Mouse (Mus musculus) forebrain, embryonic 16.5 days (tissue): ENCODE data around the gene Cacna1c. TPM values are rescaled to one million over a fixed set of nuclear protein-coding genes. Genes with fewer than 3 reads are reported as not detected.

ENCODE experiments used
- ATAC-seq: fragments of 200-750 bp; cut with Nextera tagmentation; 2 replicates; pipeline ENCODE4 v1.8.0; 2017; ENCODE audit warnings: mild to moderate bottlenecking, moderate library complexity
- H3K27ac ChIP-seq: fragments of 300-500 bp; sonication (generic); 2 replicates; pipeline ENCODE4 v1.5.1; 2014; ENCODE audit warnings: low read length, control low read depth
- H3K27me3 ChIP-seq: fragments of 300-500 bp; sonication (generic); replicated peaks from 2 replicates; pipeline ENCODE4 v1.6.1; 2014; ENCODE audit warnings: low read length; ENCODE audit not compliant: control insufficient read depth, insufficient read depth
- H3K36me3 ChIP-seq: fragments of 300-500 bp; sonication (generic); 2 replicates; pipeline ENCODE4 v1.6.1; 2014; ENCODE audit not compliant: control insufficient read depth, insufficient read depth
- H3K4me1 ChIP-seq: fragments of 300-500 bp; sonication (generic); replicated peaks from 2 replicates; pipeline ENCODE4 v1.6.1; 2014; ENCODE audit warnings: low read length; ENCODE audit not compliant: control insufficient read depth, insufficient read depth
- H3K4me2 ChIP-seq: fragments of 300-500 bp; sonication (generic); 2 replicates; pipeline ENCODE4 v1.6.1; 2014; ENCODE audit warnings: mild to moderate bottlenecking, low read length, control low read depth
- H3K4me3 ChIP-seq: fragments of 300-500 bp; sonication (generic); replicated peaks from 2 replicates; pipeline ENCODE4 v1.5.1; 2014; ENCODE audit warnings: mild to moderate bottlenecking, low read length, control low read depth
- H3K9ac ChIP-seq: fragments of 300-500 bp; sonication (generic); replicated peaks from 2 replicates; pipeline ENCODE4 v1.6.1; 2014; ENCODE audit warnings: low read depth, low read length, control low read depth
- H3K9me3 ChIP-seq: fragments of 300-500 bp; sonication (generic); 2 replicates; pipeline ENCODE4 v1.6.1; 2016; ENCODE audit warnings: low read length; ENCODE audit not compliant: control insufficient read depth
- WGBS: fragments of 180-500 bp; shearing (Covaris S2); extraction: QIAGEN DNeasy Blood & Tissue Kit; methylation state at CpG from one replicate; pipeline ENCODE4 v1.1.7; 2014; 5-methylcytosine and 5-hydroxymethylcytosine counted together
- polyA plus RNA-seq: library from polyadenylated mRNA; unstranded; fragments of >200 nt; fragmentation: Nextera tagmentation; extraction: Ambion mirVana; gene quantifications from 2 replicates; pipeline ENCODE4 v1.2.1, GENCODE M21; 2015

Cacna1c gene
- polyA plus RNA-seq, 1 experiment from 2014 or later: 9.8 TPM

DNA sequence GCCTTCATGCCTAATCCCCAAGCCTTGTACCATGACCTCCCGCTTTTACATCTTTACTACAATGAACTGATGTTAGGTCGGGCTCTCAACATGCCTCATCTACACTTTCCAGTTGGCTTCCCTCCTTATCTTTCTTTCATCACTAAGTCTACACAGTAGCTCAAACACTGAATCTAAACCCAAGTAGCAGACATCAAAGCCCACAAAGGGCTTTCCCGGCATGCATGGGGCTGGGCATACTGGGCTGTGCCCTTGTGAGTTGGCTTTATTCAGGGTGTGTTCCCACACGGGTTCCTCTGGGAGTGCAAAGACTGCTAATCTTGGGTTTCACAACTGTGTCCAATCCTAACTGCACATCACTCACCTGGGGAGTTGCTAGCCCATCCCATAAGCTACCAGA lies 542.9 kb downstream of the Cacna1c start:
- WGBS: 94% methylated on average over 4 of the region's 4 CpGs
- no peaks in the 10 kb centered on the region for H3K27me3 ChIP-seq
- peaks cover 13% of the 10 kb centered on the region for H3K36me3 ChIP-seq
- no peaks in the 10 kb centered on the region for H3K4me1 ChIP-seq
- no peak overlapping the region for H3K4me3 ChIP-seq
- no peak overlapping the region for H3K4me2 ChIP-seq
- H3K27ac ChIP-seq: no peak overlapping the region
- H3K9ac ChIP-seq: no peak overlapping the region
- H3K9me3 ChIP-seq: no peaks in the 10 kb centered on the region
- no peak for ATAC-seq

DNA sequence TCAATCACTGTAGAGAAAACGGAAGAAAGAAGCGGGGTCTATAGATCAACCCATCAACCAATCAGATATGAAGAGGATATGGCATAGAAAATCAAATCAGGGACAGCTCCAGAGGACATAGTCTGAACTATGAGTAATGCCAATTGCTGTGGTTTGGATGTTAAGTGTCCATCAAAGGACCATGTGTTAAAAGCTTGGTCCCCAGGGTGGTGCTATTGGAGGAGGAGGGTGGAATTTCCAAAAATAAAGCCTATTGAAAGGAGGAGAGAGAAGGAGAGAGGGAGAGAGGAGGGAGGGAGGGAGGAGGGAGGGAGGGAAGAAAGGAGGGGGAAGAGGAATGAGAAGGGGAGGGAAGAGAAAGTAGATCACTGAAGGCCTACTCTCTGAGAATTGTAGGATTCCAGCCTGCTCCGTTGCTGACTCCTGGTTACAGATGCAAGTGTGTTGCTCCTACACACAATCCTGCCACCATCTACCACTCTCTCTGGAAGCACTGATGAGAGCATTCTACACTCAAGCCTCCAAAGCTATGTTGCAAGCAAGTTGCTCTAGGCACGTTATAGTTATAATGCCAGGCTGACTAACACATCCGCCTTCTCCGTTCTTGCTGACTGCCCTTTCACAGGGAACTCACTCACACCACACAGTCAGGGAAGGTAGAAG lies 547.0 kb downstream of the Cacna1c start:
- Histone ChIP-seq H3K4me3 (no peak overlapping the region), H3K27me3 (no peaks in the 10 kb centered on the region), H3K4me2 (no peak overlapping the region), H3K36me3 (peaks cover 13% of the 10 kb centered on the region), H3K9me3 (no peaks in the 10 kb centered on the region), H3K27ac (no peak overlapping the region), H3K9ac (no peak overlapping the region), H3K4me1 (no peaks in the 10 kb centered on the region)
- 90% methylated on average over 6 of the region's 6 CpGs for WGBS
- no peak for ATAC-seq

DNA sequence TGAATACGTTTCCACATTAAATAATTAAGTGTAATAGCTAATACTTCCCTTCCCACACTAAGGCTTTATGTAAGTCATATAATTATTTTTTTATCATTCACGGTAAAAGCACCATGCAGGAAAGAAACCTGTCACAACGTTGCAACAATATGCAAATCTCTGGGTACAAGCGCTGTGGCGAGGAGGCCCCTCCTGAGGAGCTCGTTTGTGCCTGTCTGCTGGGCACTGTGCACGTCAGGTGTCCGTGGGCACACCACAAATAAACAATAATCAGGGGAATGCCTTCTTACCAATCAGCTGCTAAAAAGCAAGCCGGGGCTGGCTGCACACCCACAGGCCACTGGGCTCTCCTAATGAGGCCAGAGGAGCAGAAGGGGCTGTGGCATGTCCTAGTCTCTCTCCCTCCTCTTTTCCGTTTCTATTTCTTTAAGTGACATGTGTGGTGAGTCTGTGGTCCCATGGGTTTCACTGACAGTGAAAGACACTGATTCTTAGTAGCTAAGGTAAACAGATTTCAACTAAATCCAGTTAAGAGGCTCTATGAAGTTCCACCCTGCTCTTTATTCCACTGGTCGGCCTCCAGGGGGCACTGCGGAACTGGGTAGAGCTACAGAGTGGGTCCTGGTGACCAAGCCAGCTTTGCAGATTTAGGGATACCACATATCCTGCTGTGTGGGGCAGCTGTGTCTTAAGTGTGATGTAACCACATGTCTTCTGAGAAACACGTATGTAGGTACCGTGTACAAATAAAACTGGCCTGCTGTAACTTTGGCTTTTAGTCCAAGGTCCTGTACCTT lies 549.8 kb downstream of the Cacna1c start:
- peaks cover 3% of the 10 kb centered on the region; the same call in 1 of the 2 replicates for H3K36me3 ChIP-seq

DNA sequence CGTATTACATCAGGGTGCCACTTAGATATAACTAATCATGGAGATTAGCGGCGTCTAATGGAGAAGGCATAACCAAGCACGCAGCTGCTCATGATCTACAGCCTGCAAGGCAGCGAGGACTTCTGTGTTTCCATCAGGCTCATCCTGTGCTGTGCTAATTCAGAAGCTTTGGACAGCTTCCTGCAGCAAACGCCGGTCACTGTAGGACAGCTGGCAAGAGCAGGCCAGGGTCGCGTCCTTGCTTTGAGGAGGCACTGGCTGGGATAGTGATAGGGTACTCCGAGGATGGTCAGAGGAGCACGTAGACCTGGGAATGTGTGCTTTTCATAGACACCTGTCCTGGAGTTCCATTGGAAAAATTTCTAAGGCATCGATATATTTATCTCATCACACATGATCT lies 551.4 kb downstream of the Cacna1c start:
- no peak for ATAC-seq
- Histone ChIP-seq H3K4me2 (no peak overlapping the region), H3K27me3 (no peaks in the 10 kb centered on the region)

More for the DNA sequence above, 549.8 kb downstream of the Cacna1c start:
- Histone ChIP-seq H3K27me3 (no peaks in the 10 kb centered on the region), H3K9me3 (no peaks in the 10 kb centered on the region), H3K4me2 (no peak overlapping the region), H3K4me3 (no peak overlapping the region), H3K27ac (no peak overlapping the region), H3K9ac (no peak overlapping the region), H3K4me1 (no peaks in the 10 kb centered on the region)
- ATAC-seq: peak; percentile 86
- 36% methylated on average over 14 of the region's 14 CpGs for WGBS

DNA sequence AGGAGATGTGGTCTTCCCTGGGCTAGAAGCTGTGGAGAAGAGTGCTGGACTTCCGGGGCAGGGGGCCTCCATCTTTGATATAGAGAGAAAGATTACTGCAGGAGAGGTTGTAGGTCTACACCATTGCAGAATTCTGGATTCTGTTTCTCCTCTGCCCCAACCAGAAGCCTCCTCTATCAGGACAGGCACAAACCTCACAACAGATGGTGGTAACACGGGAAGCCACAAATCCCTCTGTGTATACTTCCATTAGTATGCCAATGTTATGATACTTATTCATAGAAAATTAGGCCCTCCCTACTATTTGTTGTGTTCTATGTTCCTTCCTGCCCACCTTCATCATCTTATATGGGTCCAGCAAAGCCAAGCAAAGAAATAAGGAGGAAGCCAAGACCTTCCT lies 552.7 kb downstream of the Cacna1c start:
- ATAC-seq: no peak
- Histone ChIP-seq H3K4me2 (no peak overlapping the region), H3K27me3 (no peaks in the 10 kb centered on the region), H3K4me1 (no peaks in the 10 kb centered on the region), H3K36me3 (no peaks in the 10 kb centered on the region), H3K27ac (no peak overlapping the region), H3K9me3 (no peaks in the 10 kb centered on the region), H3K9ac (no peak overlapping the region), H3K4me3 (no peak overlapping the region)
- 90% methylated on average over 2 of the region's 2 CpGs for WGBS

More for the DNA sequence above, 551.4 kb downstream of the Cacna1c start:
- Histone ChIP-seq H3K4me1 (no peaks in the 10 kb centered on the region), H3K36me3 (no peaks in the 10 kb centered on the region), H3K4me3 (no peak overlapping the region), H3K9me3 (no peaks in the 10 kb centered on the region), H3K27ac (no peak overlapping the region), H3K9ac (no peak overlapping the region)
- 91% methylated on average over 12 of the region's 12 CpGs for WGBS

DNA sequence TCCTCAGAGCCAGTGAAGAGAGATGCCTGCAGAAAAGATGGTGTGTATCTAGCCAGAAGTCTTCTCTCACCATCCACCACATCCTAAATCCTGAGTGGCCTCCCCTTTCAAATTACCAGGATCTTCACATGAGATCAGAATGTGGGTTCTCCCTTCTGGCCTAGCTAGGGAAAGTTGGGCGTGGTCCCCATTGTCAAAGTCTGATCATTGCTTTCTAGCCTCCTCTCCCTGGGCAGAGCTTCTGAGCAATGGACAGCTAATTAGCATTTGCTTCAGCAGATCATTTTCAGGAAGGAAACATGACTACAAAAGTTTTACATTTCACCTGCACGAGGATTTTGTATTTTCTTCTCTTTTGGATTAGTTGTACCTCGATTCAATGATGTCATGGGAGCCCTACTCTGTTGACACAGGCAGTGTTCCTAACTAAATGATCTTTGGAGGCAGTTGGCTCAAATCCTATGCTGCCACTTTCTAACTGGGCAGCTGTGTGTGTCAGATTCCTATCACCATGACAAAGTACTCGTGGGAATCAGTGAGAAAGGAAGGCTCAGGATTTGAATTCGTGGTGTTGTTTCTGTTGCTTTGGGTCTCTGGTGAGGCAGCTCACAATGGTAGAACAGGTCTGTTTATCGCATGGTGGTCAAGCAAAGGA lies 554.4 kb downstream of the Cacna1c start:
- Histone ChIP-seq H3K27ac (no peak overlapping the region), H3K4me3 (no peak overlapping the region), H3K4me1 (no peaks in the 10 kb centered on the region), H3K9me3 (peaks cover 5% of the 10 kb centered on the region), H3K4me2 (no peak overlapping the region), H3K27me3 (no peaks in the 10 kb centered on the region), H3K9ac (no peak overlapping the region), H3K36me3 (peaks cover 9% of the 10 kb centered on the region)
- no peak for ATAC-seq
- 78% methylated on average over 6 of the region's 6 CpGs for WGBS

DNA sequence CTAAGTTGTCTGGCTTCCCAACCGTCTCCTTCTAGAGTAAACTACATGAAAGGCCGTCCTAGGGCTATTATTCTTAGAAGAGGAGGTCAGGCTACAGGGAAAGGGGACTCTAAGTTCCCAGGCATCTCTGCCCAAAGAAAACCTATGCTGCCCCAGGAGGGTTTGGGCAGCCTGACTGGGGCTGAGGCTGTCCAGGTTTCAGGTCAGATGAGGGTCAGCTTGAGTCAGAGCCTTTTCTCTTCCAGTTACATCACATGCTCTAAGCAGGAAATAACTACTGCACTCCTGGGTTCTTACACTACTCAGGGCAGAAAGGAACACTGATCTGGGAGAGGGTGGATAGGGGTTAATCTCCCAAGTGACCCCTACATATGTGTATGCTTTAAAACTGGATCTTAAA lies 556.4 kb downstream of the Cacna1c start:
- H3K36me3 ChIP-seq: peaks cover 12% of the 10 kb centered on the region
- H3K27me3 ChIP-seq: no peaks in the 10 kb centered on the region
- H3K9ac ChIP-seq: no peak overlapping the region
- no peaks in the 10 kb centered on the region for H3K4me1 ChIP-seq
- H3K4me3 ChIP-seq: no peak overlapping the region
- no peak for ATAC-seq
- 57% methylated on average over 2 of the region's 2 CpGs for WGBS
- no peak overlapping the region for H3K27ac ChIP-seq
- peaks cover 8% of the 10 kb centered on the region for H3K9me3 ChIP-seq
- no peak overlapping the region for H3K4me2 ChIP-seq

DNA sequence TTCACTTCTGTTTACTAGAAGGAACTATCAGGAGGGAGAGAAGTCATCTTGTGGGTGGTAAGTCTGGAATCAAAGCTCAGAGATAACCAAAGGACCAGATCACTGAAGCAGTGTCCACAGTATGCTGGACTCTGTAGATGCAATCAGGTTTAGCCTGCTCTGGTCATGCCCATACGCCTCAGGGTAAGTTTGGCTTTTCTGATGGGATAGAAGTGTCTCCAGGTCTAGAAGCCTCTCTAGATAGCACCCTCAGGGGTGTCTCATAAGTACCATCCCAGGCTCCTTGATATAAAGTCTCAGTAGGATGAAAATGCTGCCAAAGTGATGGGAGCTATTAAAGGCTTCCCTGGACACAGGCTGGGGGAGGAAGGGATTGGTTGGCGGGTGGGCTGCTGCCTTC lies 557.3 kb downstream of the Cacna1c start:
- no peak overlapping the region for H3K9ac ChIP-seq
- no peak overlapping the region for H3K4me3 ChIP-seq
- H3K4me1 ChIP-seq: no peaks in the 10 kb centered on the region
- H3K27ac ChIP-seq: no peak overlapping the region
- ATAC-seq: no peak
- H3K36me3 ChIP-seq: peaks cover 12% of the 10 kb centered on the region
- H3K9me3 ChIP-seq: peaks cover 8% of the 10 kb centered on the region
- 100% methylated on average over 2 of the region's 2 CpGs for WGBS
- no peak overlapping the region for H3K4me2 ChIP-seq
- no peaks in the 10 kb centered on the region for H3K27me3 ChIP-seq

DNA sequence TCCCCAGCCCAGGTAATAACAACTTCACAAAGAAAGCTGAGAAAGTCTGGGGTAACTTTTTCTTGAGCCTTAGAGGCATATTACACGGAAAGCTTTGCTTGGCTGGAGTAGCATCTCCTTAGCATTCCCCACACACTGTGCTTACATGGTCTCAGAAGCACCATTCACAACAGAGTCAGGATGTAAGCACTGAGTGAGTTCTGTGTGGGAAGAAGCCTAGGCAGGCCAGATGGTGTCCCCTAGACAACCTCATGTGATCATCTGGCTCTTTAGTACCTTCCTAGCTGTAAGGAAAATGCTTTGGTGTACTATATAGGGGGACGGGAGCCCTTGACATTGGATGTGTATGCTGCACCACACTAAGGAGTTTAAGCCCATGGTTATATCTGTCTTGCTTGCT lies 563.7 kb downstream of the Cacna1c start:
- peaks cover 8% of the 10 kb centered on the region for H3K9me3 ChIP-seq
- 84% methylated on average over 2 of the region's 2 CpGs for WGBS
- ATAC-seq: no peak

More for the DNA sequence above, 563.7 kb downstream of the Cacna1c start:
- no peak overlapping the region for H3K27ac ChIP-seq
- H3K4me3 ChIP-seq: no peak overlapping the region
- H3K9ac ChIP-seq: no peak overlapping the region
- peaks cover 10% of the 10 kb centered on the region for H3K36me3 ChIP-seq
- no peaks in the 10 kb centered on the region for H3K27me3 ChIP-seq
- no peaks in the 10 kb centered on the region for H3K4me1 ChIP-seq
- H3K4me2 ChIP-seq: no peak overlapping the region
